Mouse (Mus musculus): Measurements from ENCODE around the gene Defb30.

The Defb30 gene

DNA sequence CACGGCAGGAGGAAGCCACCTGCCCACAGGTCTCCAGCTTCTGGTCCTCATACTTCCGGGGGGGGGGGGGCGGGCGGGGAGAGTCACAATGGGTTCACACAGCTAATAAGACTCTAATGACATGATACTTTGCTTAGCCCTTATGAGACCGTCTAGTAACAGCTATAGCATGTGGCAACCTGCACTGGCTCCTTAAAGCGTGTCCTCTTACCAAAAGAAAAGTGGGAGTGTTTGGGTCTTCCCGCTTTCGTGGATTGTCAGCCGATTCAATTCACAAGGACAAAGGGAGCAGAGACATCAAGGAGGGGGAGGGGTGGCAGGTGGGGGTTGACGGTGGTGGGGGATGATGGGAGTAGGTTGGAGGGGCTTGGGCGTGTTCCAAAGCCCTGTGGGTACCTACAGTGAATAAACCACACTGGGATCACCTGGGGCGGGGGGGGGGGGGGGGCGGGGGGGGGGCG lies at the start of gene Defb30:
Gene Defb30, minus strand, starts transcription at position 51 of the 461 bp plus-strand sequence.
- no peak for DNase-seq (ENCODE audit: low read depth, low spot score)

GRCm38 (mm10) chr14:63067708-63068107 lies 17.9 kb upstream of the Defb30 start:
- DNase-seq (ENCODE audit: low read depth, low spot score) = no peak

GRCm38 (mm10) chr14:63066630-63067310 lies 17.0 kb upstream of the Defb30 start:
- DNase-seq (ENCODE audit: low read depth, low spot score) = peak; percentile 36

GRCm38 (mm10) chr14:63065391-63065790 lies 15.6 kb upstream of the Defb30 start:
- DNase-seq (ENCODE audit: low read depth, low spot score) = no peak

- no peak for DNase-seq (ENCODE audit: low read depth, low spot score)
Measured at GRCm38 (mm10) chr14:63062184-63062583, 12.4 kb upstream of the Defb30 start.

- no peak for DNase-seq (ENCODE audit: low read depth, low spot score)
Measured at GRCm38 (mm10) chr14:63060361-63060760, 10.6 kb upstream of the Defb30 start.

GRCm38 (mm10) chr14:63054729-63055128 lies 5.0 kb upstream of the Defb30 start:
- peak; percentile 23 for DNase-seq (ENCODE audit: low read depth, low spot score)

DNA sequence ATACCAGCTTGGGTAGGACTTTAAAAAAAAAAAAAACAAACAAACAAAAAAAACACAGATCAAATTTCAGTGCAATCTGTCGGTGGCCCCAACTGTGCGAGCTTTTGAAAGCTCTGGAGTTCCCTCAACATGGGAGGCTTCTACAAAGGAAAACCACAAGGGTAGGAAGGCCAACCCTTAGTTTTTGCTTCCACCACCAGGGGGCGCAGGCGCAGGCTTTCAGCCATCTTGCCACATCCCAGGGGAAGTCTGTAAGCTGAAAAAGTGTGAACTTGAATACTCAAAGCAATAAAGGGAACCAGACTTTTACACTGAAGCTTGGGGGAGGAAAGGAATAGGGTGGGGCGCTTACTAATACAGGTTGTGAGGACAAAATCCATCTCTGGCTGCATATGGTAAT lies 1.0 kb upstream of the Defb30 start:
- peak; percentile 9 for DNase-seq (ENCODE audit: low read depth, low spot score)

DNA sequence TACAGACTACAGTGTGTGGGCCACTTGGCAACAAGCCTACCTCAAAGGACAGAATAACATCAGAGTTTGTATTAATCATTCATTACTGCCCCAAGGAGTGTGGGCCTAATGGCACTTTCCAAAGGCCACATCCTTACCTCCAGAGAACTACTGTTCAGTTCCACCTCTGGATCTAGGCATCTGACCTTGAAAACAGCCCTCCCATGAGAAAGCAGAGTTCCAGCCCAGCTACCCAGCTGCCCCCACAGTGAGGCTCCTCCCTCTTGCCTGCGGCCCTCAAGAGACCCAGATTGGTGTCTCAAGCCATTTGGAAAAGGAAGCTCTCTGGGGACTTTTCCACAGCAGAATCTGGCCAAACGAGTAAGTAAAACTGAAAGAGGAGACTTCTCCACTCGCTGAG lies 3.1 kb downstream of the Defb30 start, which contains the start of gene Defb42:
Gene Defb42, plus strand, starts transcription at position 301 of the 400 bp plus-strand sequence.
- no peak for DNase-seq (ENCODE audit: low read depth, low spot score)

- DNase-seq (ENCODE audit: low read depth, low spot score) = no peak
Measured at GRCm38 (mm10) chr14:63020524-63021156, 29.1 kb downstream of the Defb30 start.

GRCm38 (mm10) chr14:63014667-63015066 lies 35.1 kb downstream of the Defb30 start:
- no peak for DNase-seq (ENCODE audit: low read depth, low spot score)

DNA sequence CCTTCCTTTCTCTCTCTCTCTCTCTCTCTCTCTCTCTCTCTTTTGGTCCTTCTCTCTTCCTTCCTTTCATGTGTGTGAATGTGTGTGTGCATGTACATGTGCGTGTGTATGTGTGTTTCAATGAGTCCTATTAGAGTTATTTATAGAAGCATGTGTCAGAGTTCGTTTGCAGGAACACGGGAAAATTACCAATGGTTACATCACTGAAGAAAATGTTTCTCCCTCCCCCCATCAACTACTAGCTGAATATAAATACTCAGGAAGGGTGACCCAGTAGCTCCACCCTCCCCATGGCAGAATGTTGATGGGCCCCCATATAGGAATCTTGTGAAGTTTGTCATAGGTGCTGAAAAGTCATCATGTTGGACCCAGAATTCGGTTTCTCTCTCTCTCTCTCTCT lies 36.7 kb downstream of the Defb30 start:
- no peak for DNase-seq (ENCODE audit: low read depth, low spot score)

DNA sequence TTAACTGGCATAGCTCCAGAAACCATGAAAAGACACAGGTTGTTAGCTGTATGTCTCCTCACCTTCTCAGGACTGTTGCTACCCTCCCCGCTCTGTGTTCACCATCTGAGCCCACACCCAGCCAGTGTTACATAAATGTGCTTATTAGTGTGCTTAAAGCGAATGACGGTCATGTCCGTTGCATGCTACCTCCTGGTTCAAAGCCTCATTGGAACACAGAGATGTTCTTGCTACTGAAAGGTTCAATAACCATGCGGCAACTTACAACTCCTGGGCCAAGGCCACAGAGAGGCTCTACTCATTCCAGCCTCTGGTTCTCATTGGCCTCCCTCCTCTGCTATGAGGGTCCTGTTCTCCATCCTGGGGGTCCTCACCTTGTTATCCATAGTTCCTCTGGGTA lies 38.3 kb downstream of the Defb30 start, which contains the start of gene Defb43:
Gene Defb43, plus strand, starts transcription at position 301 of the 400 bp plus-strand sequence.
- no peak for DNase-seq (ENCODE audit: low read depth, low spot score)

GRCm38 (mm10) chr14:63002588-63002987 lies 47.2 kb downstream of the Defb30 start:
- no peak for DNase-seq (ENCODE audit: low read depth, low spot score)

DNA sequence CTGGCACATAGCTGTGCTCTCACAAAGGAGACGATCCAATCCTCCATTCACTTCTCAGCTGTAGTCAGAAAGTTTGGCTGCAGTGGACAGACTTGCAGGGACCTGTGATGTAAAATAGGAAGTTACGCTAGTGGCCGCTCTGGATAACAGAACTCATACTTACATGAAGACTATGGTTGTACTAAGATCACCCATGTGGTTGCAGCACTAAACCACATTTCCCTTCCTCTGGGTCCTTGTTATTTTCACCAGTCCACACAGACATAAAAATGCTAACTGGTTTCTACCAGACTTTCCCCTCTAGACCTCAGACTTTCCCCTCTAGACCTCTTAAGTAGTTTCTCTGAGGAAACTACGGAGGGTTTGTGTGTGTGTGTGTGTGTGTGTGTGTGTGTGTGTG lies 50.8 kb downstream of the Defb30 start:
- DNase-seq (ENCODE audit: low read depth, low spot score) = no peak

GRCm38 (mm10) chr14:62997777-62998176 lies 52.0 kb downstream of the Defb30 start, which contains the start of gene Defb47:
Gene Defb47 (plus strand): TSS chr14:62998077.
- DNase-seq (ENCODE audit: low read depth, low spot score) = no peak

- DNase-seq (ENCODE audit: low read depth, low spot score) = no peak
Measured at GRCm38 (mm10) chr14:62991849-62992510, 57.8 kb downstream of the Defb30 start.

DNA sequence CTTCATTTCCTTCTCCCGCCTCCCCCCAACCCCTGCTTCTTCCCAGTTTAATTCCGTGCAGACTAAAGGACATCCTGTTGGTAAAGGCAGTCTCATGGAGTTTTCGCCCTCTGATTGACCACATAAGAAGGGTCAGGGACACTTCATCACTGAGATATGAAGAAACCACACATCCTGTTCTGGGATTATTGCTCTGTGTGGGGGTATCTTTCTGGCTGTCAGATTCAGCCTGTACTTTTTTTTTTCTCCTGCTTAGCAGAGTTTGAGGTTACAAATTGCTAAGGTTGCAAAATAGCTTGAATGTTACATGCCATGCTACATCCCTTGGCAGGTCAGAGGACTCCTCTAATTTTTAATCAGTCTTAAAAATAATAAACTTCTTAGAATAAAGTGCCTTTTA lies 58.5 kb downstream of the Defb30 start:
- DNase-seq (ENCODE audit: low read depth, low spot score) = no peak

GRCm38 (mm10) chr14:62984410-62984809 lies 65.3 kb downstream of the Defb30 start, which contains the start of gene Defb48:
Gene Defb48 (minus strand): TSS chr14:62984510.
- DNase-seq (ENCODE audit: low read depth, low spot score) = no peak

Data from skeletal muscle tissue, adult 2 months (tissue).